Mouse (Mus musculus) hindbrain, postnatal 0 days (tissue): Measurements from ENCODE around the gene Diras1. TPM values are rescaled to one million over a fixed set of nuclear protein-coding genes. Genes with fewer than 3 reads are reported as not detected.

Source experiments
- ATAC-seq: fragments of 200-750 bp; cut with Nextera tagmentation; 2 replicates; pipeline ENCODE4 v1.8.0; 2017; ENCODE audit warnings: mild to moderate bottlenecking, moderate TSS enrichment, moderate library complexity
- DNase-seq: peaks from one replicate; pipeline ENCODE4 v3.0.0-alpha.2; 2015; ENCODE audit warnings: low spot score
- H3K27ac ChIP-seq: fragments of 300-500 bp; sonication (generic); 2 replicates; pipeline ENCODE4 v1.5.1; 2014; ENCODE audit warnings: mild to moderate bottlenecking
- H3K27me3 ChIP-seq: fragments of 300-500 bp; sonication (generic); 2 replicates; pipeline ENCODE4 v1.6.1; 2014; ENCODE audit warnings: low read length, mixed read lengths; ENCODE audit not compliant: insufficient read depth
- H3K36me3 ChIP-seq: fragments of 300-500 bp; sonication (generic); 2 replicates; pipeline ENCODE4 v1.6.1; 2014; ENCODE audit warnings: low read length, mixed read lengths; ENCODE audit not compliant: insufficient read depth
- H3K4me1 ChIP-seq: fragments of 300-500 bp; sonication (generic); 2 replicates; pipeline ENCODE4 v1.6.1; 2014; ENCODE audit warnings: antibody characterized with exemption, low read length, mixed read lengths; ENCODE audit not compliant: insufficient read depth
- H3K4me2 ChIP-seq: fragments of 300-500 bp; sonication (generic); 2 replicates; pipeline ENCODE4 v1.6.1; 2014; ENCODE audit warnings: low read depth, mild to moderate bottlenecking, low read length, moderate library complexity, mixed read lengths
- H3K4me3 ChIP-seq: fragments of 300-500 bp; sonication (generic); 2 replicates; pipeline ENCODE4 v1.5.1; 2014; ENCODE audit warnings: low read length
- H3K9ac ChIP-seq: fragments of 300-500 bp; sonication (generic); replicated peaks from 2 replicates; pipeline ENCODE4 v1.6.1; 2014; ENCODE audit warnings: mild to moderate bottlenecking, low read length, moderate library complexity, mixed read lengths
- H3K9me3 ChIP-seq: fragments of 300-500 bp; sonication (generic); 2 replicates; pipeline ENCODE4 v1.6.1; 2016; ENCODE audit warnings: low read length, mixed read lengths
- CTCF ChIP-seq: IDR thresholded peaks from 2 replicates; pipeline ENCODE4 v1.5.1; 2016; ENCODE audit warnings: antibody characterized with exemption, control low read depth, low read depth
- WGBS: fragments of 180-500 bp; shearing (Covaris S2); extraction: QIAGEN DNeasy Blood & Tissue Kit; methylation state at CpG from one replicate; pipeline ENCODE4 v1.1.7; 2014; 5-methylcytosine and 5-hydroxymethylcytosine counted together
- polyA plus RNA-seq: library from polyadenylated mRNA; unstranded; fragments of >200 nt; fragmentation: Nextera tagmentation; extraction: Ambion mirVana; gene quantifications from 2 replicates; pipeline ENCODE4 v1.2.1, GENCODE M21; 2015
- total RNA-seq: library from RNA; depleted of rRNA; stranded (reverse); fragments of >200 nt; gene quantifications from 2 replicates; pipeline ENCODE4 v1.2.3, GENCODE M21; 2014

The Diras1 gene
- total and polyA plus RNA-seq, 2 experiments from 2014 or later, result 78.7 to 106 TPM

GRCm38 (mm10) chr10:80999362-81000196 lies 25.9 kb downstream of the Diras1 start:
- no peaks in the 10 kb centered on the region for H3K27me3 ChIP-seq
- peak; percentile 95 for TF ChIP-seq CTCF
- no peaks in the 10 kb centered on the region for H3K36me3 ChIP-seq
- H3K9me3 ChIP-seq, result no peaks in the 10 kb centered on the region
- ATAC-seq (peak; percentile 86), DNase-seq (peak; percentile 92)
- H3K4me3 ChIP-seq, result no peak overlapping the region
- 28% methylated on average over 37 of the region's 37 CpGs for WGBS
- no peak overlapping the region for H3K27ac ChIP-seq
- H3K9ac ChIP-seq, result 0 out of 2 replicates have a peak overlapping the region, but pooled peaks have one; percentile 14
- H3K4me1 ChIP-seq, result 0 out of 2 replicates have a peak, but pooled peaks cover 4% of the 10 kb centered on the region
- peak overlapping the region; percentile 50 for H3K4me2 ChIP-seq

- 0 out of 2 replicates have a peak, but pooled peaks cover 4% of the 10 kb centered on the region for H3K4me1 ChIP-seq
- no peak overlapping the region for H3K4me3 ChIP-seq
- ATAC-seq (0 out of 2 replicates have a peak, but pooled peaks have one; percentile 18), DNase-seq (peak; percentile 76)
- H3K36me3 ChIP-seq, result no peaks in the 10 kb centered on the region
- no peaks in the 10 kb centered on the region for H3K9me3 ChIP-seq
- no peak overlapping the region for H3K4me2 ChIP-seq
- no peak overlapping the region for H3K27ac ChIP-seq
- H3K27me3 ChIP-seq, result no peaks in the 10 kb centered on the region
- peak; percentile 75 for TF ChIP-seq CTCF
- 19% methylated on average over 12 of the region's 12 CpGs for WGBS
- no peak overlapping the region for H3K9ac ChIP-seq
Observed at GRCm38 (mm10) chr10:80998778-80999177, 26.7 kb downstream of the Diras1 start.

GRCm38 (mm10) chr10:80998021-80998420 lies 27.4 kb downstream of the Diras1 start:
- ATAC-seq (no peak), DNase-seq (no peak)
- no peak for TF ChIP-seq CTCF
- Histone ChIP-seq H3K27me3 (no peaks in the 10 kb centered on the region), H3K9me3 (no peaks in the 10 kb centered on the region), H3K36me3 (no peaks in the 10 kb centered on the region), H3K4me3 (no peak overlapping the region), H3K4me2 (no peak overlapping the region), H3K27ac (no peak overlapping the region), H3K4me1 (0 out of 2 replicates have a peak, but pooled peaks cover 4% of the 10 kb centered on the region), H3K9ac (no peak overlapping the region)
- 21% methylated on average over 14 of the region's 14 CpGs for WGBS

- Histone ChIP-seq H3K4me2 (no peak overlapping the region), H3K9ac (no peak overlapping the region), H3K36me3 (no peaks in the 10 kb centered on the region), H3K4me1 (0 out of 2 replicates have a peak, but pooled peaks cover 4% of the 10 kb centered on the region), H3K27me3 (no peaks in the 10 kb centered on the region), H3K27ac (no peak overlapping the region), H3K9me3 (no peaks in the 10 kb centered on the region), H3K4me3 (no peak overlapping the region)
- ATAC-seq (no peak), DNase-seq (no peak)
- 81% methylated on average over 8 of the region's 8 CpGs for WGBS
- no peak for TF ChIP-seq CTCF
Observed at GRCm38 (mm10) chr10:80997332-80997731, 28.1 kb downstream of the Diras1 start.

GRCm38 (mm10) chr10:80996501-80996900 lies 29.0 kb downstream of the Diras1 start:
- Histone ChIP-seq H3K36me3 (no peaks in the 10 kb centered on the region), H3K9ac (no peak overlapping the region), H3K4me2 (no peak overlapping the region), H3K27ac (no peak overlapping the region), H3K4me3 (no peak overlapping the region), H3K9me3 (no peaks in the 10 kb centered on the region), H3K4me1 (0 out of 2 replicates have a peak, but pooled peaks cover 4% of the 10 kb centered on the region), H3K27me3 (no peaks in the 10 kb centered on the region)
- DNase-seq (no peak), ATAC-seq (no peak)
- 95% methylated on average over 8 of the region's 8 CpGs for WGBS
- TF ChIP-seq CTCF, result no peak

GRCm38 (mm10) chr10:80995091-80995632 lies 30.3 kb downstream of the Diras1 start:
- Histone ChIP-seq H3K9ac (peak overlapping the region; percentile 19; the same call in 1 of the 2 replicates), H3K4me1 (0 out of 2 replicates have a peak, but pooled peaks cover 4% of the 10 kb centered on the region), H3K27me3 (no peaks in the 10 kb centered on the region), H3K4me3 (no peak overlapping the region), H3K9me3 (no peaks in the 10 kb centered on the region), H3K27ac (no peak overlapping the region), H3K4me2 (peak overlapping the region; percentile 46), H3K36me3 (no peaks in the 10 kb centered on the region)
- 13% methylated on average over 21 of the region's 21 CpGs for WGBS
- TF ChIP-seq CTCF, result peak; percentile 100
- DNase-seq (peak; percentile 90), ATAC-seq (peak; percentile 31; the same call in 1 of the 2 replicates)
